Mouse (Mus musculus) yolk sac, embryonic 10.5 days (tissue): ENCODE measurements at regions not wholly inside any gene's neighbourhood (a gene's known extent, or its start where the extent isn't known, plus 50 kb on each side); places are given as distances from the start of the nearest gene placed in this dataset.

Experiments
- DNase-seq: peaks from one replicate; pipeline ENCODE4 v3.0.0-alpha.2; 2017; ENCODE audit warnings: low spot score

GRCm38 (mm10) chr5:133113183-133113582 lies 570.0 kb upstream of the Auts2 start:
- DNase-seq: no peak

DNA sequence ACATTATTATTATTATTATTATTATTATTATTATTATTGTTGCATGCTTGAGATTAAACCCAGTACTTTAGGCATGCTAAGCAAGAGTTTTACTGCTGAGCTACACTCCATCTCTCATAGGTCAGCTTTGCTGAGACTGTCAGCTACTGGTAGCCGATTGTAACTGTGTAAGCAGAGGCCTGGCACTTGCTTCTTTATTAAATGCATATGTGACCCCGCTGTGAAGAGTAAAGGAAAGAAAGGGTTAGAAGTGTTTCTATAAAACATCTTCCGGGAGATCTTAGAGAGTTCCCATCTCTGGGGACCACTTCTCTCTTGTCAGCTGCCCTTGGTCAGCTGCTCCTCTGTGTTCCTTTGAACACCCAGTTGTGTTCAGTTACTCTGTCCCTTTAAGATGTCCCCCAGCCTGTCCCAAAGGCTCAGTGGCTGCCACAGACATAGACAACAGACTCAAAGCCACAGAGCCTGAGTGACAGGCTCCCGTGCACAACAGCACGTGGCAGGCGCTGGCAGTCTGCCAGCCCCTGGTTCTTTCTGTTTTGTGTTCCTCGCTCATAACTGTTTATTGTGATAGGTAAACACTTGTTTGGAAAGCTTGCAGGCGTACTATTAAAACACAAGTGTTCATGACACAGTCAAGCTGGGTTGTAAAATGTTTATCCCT lies 563.7 kb upstream of the Auts2 start:
- no peak for DNase-seq

GRCm38 (mm10) chr5:133096340-133096739 lies 553.2 kb upstream of the Auts2 start:
- DNase-seq: no peak

GRCm38 (mm10) chr5:133084859-133085258 lies 541.7 kb upstream of the Auts2 start:
- DNase-seq: no peak

DNA sequence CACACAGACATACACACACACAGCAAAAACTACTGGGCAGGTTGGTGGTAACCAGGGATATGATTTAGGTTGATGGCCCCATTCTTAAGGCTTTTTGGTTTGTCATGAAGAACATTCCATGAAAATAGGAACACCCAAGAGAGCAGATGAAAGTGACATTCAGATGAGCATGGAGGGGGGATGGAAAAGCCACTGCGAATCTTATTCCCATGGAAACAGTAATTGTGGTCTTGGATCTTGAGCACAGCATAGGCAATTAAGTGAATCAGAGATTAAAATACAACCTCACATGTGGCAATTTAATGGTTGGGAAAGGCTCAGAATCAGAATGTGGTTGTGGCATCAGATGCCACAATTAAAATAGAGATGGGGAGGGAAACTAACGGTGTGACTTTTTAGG lies 537.6 kb upstream of the Auts2 start:
- no peak for DNase-seq

- DNase-seq: no peak
Observed at GRCm38 (mm10) chr5:133078916-133079315, 535.8 kb upstream of the Auts2 start.

- DNase-seq: no peak
Observed at GRCm38 (mm10) chr5:133078390-133078789, 535.2 kb upstream of the Auts2 start.

GRCm38 (mm10) chr5:133073317-133073716 lies 530.2 kb upstream of the Auts2 start:
- DNase-seq: peak; percentile 29

GRCm38 (mm10) chr5:133070141-133070540 lies 527.0 kb upstream of the Auts2 start:
- no peak for DNase-seq

DNA sequence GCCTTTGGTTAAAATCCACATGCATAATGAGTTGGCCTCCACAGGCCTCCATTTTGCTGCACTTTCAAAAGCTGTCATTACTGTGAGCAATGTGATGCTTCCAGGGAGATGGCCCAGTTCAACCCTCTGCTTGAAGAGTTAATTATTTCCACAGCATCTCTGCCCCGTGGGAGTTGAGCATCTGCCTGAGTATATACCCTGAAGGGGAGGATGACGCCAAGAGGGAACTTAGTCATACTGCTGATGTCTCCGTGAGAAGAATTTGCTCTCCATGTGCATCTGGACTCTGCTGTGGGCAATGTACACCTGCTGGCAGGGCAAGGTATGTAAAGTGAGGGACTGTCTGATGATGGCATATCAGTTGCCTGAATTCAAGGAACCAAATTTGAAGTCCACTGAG lies 519.3 kb upstream of the Auts2 start:
- DNase-seq: no peak

DNA sequence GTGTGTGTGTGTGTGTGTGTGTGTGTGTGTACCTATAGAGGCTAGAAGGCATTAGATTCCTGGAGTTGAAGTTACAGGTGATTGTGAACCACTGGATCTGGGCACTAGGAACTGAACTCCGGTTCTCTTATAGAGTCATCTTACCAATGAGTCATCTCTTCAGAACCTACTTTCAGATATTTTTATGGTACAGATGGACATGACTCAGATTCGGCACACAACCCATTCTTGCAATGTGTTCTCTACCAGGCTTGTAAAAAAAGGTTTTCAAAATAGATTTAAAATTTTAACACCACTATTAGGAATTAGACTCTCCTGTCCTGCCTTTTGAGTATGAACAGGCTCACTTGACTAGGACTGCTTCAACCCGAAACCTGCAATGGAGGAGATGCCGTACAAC lies 504.3 kb upstream of the Auts2 start:
- DNase-seq: no peak

- DNase-seq: no peak
Observed at GRCm38 (mm10) chr5:133045637-133046036, 502.5 kb upstream of the Auts2 start.

- DNase-seq: no peak
Observed at GRCm38 (mm10) chr5:133027590-133027989, 484.4 kb upstream of the Auts2 start.

GRCm38 (mm10) chr5:133025121-133025520 lies 482.0 kb upstream of the Auts2 start:
- no peak for DNase-seq

DNA sequence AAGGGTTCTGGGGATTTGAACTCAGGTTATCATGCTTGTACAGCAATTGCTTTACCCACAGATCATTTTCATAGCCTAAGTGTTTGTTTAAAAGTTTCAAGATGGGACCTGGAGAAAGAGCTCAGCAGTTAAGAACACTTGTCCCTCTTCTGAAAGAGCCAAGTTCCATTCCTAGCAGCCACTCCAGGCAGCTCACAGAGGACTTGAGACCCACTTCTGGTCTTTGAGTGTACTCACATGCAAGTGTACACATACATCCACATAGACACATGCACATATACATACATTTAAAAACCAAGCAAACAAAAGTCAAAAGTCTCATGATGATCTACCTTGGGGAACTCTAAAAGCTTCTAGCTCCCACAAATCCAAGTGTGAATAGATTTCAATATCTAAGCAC lies 477.7 kb upstream of the Auts2 start:
- no peak for DNase-seq

DNA sequence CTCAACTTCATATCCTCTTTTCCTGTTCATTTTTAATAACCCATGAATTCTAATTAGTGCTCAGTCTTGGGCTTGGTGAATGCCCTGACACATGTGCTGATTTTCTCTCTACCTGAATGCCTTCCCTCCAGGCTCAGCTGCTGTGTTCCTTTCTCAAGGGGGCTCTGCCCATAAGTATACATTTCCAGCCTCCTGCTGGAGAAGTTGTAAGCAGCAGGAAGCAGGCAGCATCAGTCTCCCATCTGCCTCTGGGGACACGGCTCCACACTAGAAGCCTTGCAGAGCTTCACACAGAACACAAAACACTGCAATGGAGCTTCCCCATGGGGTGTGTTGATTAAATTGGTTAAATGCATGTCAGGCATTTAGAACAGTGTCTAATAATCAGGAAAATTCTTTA lies 477.0 kb upstream of the Auts2 start:
- no peak for DNase-seq

GRCm38 (mm10) chr5:133010624-133011575 lies 467.8 kb upstream of the Auts2 start:
- no peak for DNase-seq

DNA sequence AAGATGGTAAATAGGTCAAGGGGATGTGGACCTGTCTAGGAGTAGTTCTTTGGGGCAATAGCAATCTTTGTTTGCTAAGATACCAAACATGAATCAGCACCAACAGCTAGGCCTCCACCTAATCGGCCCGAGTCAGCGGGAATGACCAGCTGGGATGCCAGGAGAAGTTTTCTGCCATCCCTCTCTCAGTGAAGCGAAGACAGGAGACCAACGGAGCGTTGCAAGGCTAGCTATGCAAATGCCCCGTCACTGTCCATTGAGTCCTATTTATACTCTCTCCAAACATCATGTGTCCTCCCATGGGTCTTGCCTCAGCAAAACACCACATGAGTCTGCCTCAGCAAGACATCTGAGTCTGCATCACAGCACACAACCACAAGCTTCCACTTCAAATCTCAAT lies 439.7 kb upstream of the Auts2 start:
- DNase-seq: no peak

GRCm38 (mm10) chr5:132979013-132979412 lies 435.9 kb upstream of the Auts2 start:
- no peak for DNase-seq

DNA sequence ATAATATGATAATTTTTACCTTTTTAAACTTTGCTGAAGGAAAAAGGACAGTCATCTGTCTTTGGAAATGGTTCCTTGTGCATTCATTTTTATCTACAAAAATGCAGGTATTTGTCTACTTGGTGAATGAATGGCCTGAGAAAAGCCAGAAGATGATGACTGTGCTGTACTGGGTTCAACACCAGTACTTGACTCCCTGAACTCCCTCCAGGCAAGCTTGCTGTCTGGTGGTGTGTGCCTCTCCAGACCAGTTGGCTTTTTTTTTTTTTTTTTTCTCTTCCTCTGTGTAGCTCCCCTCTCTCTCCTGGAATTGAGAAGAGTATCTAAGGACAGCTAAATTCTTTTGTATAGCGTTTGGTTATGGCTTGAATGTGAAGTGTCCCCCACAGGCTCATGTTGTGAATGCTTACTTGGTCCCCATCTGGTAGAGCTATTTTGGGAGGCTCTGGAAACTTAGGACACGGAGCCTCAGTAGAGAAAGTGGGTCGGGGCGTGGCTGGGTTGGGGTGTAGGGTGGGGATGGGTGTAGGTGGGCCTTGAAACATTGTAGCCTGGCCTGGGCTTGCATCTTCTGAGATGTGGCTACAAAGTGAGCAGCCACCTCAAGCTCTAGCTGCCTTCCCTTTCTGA lies 432.3 kb upstream of the Auts2 start:
- no peak for DNase-seq

DNA sequence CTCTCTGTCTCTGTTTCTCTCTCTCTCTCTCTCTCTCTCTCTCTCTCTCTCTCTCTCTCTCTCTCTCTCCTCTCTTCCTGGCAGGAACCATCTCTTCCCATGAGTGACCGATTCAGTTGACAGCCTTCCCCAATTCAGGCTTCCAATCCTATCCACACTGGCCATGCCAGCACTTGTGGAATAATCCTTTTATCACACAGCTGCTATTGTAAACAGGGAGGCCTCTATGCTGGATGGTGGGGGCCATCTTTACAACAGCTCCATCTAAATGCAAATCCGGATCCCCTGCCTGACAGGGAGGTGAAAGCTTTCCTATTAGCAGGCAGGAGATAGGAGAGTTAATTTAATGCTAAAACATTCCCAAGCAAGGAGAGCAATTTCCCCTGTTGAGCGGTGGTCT lies 431.7 kb upstream of the Auts2 start:
- no peak for DNase-seq

GRCm38 (mm10) chr5:132971046-132971445 lies 427.9 kb upstream of the Auts2 start:
- DNase-seq: no peak

DNA sequence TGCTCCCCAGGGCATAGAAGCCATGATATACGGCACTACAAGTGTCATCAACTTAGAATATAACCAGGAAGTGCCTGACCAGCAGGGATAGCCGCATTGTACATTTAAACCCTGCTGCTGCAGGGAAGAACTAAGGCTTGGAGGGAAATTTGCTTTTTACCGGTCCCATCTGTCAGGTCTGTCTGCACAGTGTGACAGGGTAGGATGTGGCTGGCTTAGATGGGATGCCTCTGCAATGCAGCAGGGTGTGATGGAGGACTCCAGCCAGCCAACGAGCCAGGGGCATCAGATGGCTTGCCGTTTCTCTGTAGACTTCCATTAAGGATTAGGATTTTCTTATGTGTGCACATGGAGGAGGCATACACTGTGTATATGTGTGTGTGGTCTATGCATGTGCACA lies 426.2 kb upstream of the Auts2 start:
- DNase-seq: no peak
